Mouse (Mus musculus): Measurements from ENCODE around the gene Vmn1r178.

DNA sequence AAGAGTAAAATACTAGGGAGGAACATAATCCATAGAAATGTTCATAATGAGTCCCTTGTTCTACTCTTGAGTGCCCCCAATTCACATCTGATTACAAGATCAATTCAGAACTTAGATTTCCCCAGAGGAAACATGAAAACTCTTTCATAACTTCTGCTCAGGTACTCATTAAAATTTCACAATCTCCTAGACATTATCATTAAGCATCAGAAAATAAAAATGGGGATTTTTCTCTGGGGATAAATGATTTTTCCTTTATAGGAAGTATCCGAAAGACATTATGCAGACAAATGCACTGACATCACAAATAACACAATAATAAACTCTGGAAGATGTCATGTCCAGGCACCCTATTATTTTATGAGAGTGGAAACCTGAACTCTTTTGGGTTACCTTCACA lies at the start of gene Vmn1r178:
- TF ChIP-seq EP300 (IDR thresholded peaks at IDR 0.05; ENCODE audit: low read depth) (no peak), CTCF (IDR thresholded peaks at IDR 0.05; ENCODE audit: low read depth) (no peak)
